Mouse (Mus musculus) megakaryocyte, embryonic 14.5 days (primary cell): ENCODE data around the gene Tex2. TPM values are rescaled to one million over a fixed set of nuclear protein-coding genes. Genes with fewer than 3 reads are reported as not detected.
"Not testable (repeated sequence)": the region's sequence is repeated elsewhere in the genome, so short reads cannot be mapped to it uniquely, and the experiment has no call there.

Experiments
- H3K27me3 ChIP-seq: replicated peaks from 2 replicates; pipeline ENCODE3; 2012; ENCODE audit warnings: inconsistent platforms
- H3K36me3 ChIP-seq: replicated peaks from 2 replicates; pipeline ENCODE3; 2012; ENCODE audit warnings: low read length, inconsistent platforms, mixed read lengths
- H3K4me1 ChIP-seq: 2 replicates; pipeline ENCODE4 v1.6.1; 2012; ENCODE audit warnings: inconsistent platforms
- H3K4me3 ChIP-seq: replicated peaks from 2 replicates; pipeline ENCODE3; 2012; ENCODE audit warnings: moderate library complexity, mild to moderate bottlenecking, inconsistent platforms
- H3K9me3 ChIP-seq: 2 replicates; pipeline ENCODE4 v1.6.1; 2012; ENCODE audit warnings: inconsistent platforms
- FLI1 ChIP-seq: IDR thresholded peaks from 2 replicates; pipeline ENCODE4 v1.6.1; 2012; ENCODE audit warnings: low read length, inconsistent platforms, mixed read lengths
- GATA1 ChIP-seq: IDR thresholded peaks from 3 replicates; pipeline ENCODE4 v1.6.1; 2012; ENCODE audit warnings: mixed read lengths, low read length, inconsistent platforms, borderline replicate concordance
- polyA plus RNA-seq: library from polyadenylated mRNA; stranded (reverse); fragments of >175 nt; gene quantifications from 2 replicates; pipeline ENCODE4 v1.2.3, GENCODE M21; 2012; ENCODE audit warnings: low replicate concordance; ENCODE audit not compliant: insufficient read depth

Gene Tex2
- 7.4 TPM in 1 of 2 replicates, not detected in the other for polyA plus RNA-seq

DNA sequence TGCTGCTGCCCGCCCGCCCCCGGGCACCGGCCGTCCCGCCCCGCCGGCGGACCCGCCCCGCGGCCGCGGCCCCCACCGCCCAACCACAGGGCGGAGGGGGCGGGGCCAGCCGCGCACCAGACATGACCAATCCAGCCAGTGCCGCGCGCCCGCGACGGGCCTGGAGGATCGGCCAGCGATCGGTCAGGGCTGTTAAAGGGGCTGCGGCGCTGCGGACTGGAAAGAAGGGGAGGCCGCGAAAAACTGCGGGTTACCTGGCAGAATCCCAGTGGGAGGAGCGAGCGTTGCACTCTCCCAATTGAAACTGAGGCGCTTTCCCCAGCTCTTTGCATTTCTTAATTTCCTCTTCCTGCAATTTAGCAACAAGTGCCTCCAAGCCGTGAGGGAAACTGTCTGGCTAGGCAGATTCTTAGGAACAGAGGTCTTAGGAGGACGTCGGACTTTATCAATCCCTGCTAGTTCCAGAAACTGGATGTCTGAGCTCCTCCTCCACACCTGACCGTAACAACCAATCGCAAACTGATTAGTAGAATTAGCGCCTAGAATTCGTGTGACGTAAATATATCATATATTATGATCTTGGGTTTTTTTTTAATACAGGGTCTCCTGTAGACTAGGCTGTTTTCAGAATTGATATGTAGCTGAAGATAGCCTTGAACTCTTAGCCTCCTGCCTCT is at the start of gene Tex2:
TSS of gene Tex2 (minus strand) at position 463 of the 677 bp plus-strand sequence.
- TF ChIP-seq FLI1 (no peak), GATA1 (no peak)
- H3K36me3 ChIP-seq = peaks cover 2% of the 10 kb centered on the region
- H3K4me3 ChIP-seq = peak within 1 kb of the TSS; percentile 93
- H3K27me3 ChIP-seq = no peaks in the 10 kb centered on the region
- no peaks in the 10 kb centered on the region for H3K9me3 ChIP-seq
- H3K4me1 ChIP-seq = peaks cover 61% of the 10 kb centered on the region

DNA sequence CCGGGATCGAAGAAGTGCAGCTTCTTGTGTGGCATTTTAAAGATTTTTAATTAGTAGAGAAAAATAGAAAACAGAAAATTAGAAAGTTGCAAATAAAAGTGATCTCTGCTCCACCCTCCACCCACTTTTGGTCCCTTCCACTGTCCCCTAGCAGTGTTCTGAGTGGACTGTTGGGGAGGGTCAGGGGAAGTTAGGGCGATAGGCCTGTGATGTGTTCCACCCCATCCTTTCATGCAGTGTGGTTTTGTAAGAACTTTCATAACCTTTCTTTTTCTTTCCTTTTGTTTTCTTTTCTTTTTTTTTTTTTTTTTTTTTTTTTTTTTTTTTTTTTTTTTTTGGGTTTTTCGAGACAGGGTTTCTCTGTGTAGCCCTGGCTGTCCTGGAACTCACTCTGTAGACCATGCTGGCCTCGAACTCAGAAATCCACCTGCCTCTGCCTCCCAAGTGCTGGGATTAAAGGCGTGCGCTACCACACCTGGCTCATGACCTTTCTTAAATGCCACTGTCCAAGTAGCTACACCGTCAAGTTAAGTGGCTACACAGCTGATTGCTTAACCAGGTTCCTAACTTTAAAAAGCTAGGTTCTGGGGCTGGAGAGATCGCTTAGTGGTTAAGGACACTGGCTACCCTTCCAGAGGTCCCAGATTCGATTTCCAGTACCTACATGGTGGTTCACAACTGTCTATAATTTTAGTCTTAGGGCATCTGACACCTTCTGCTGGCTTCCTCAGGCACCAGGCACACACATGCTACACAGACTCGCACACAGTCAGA is 49.6 kb upstream of the Tex2 start:
- Histone ChIP-seq H3K4me3 (no peak overlapping the region), H3K36me3 (peaks cover 92% of the 10 kb centered on the region), H3K27me3 (no peaks in the 10 kb centered on the region), H3K9me3 (no peaks in the 10 kb centered on the region), H3K4me1 (peaks cover 70% of the 10 kb centered on the region)
- TF ChIP-seq GATA1 (no peak), FLI1 (no peak)

DNA sequence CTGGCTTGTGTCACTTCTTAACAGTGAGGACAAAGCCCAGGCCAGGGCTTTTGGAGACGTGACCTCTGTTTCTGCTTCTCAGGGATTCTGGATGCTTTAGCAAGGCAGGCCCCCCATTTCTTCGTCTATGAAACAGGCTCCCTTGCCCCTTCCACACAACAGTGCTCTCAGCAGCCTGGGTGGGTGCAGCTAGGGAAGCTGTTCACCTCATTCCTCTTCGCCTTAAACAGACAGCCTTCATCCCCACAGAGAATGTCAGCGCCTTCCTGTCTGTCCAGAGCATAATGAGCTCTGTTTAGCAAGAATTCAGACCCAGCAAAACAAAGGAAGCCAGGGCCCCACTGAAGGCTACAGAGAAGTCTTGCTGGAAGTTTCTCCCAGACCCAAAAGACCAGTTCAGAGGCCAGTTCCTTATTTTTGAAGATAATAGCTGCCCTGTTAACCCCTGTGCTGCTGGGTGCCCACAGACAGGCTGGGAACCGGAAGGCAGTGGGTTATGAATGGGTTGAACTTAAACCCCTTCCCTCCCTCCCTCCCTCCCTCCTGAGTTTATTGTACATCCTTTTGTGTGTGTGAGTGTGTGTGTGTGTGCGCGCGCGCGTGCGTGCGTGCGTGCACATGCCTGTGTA is 47.3 kb upstream of the Tex2 start:
- Histone ChIP-seq H3K9me3 (no peaks in the 10 kb centered on the region), H3K36me3 (peaks cover 91% of the 10 kb centered on the region), H3K4me1 (peaks cover 68% of the 10 kb centered on the region), H3K4me3 (peak overlapping the region; percentile 73), H3K27me3 (no peaks in the 10 kb centered on the region)
- no peak for TF ChIP-seq FLI1
- no peak for TF ChIP-seq GATA1

DNA sequence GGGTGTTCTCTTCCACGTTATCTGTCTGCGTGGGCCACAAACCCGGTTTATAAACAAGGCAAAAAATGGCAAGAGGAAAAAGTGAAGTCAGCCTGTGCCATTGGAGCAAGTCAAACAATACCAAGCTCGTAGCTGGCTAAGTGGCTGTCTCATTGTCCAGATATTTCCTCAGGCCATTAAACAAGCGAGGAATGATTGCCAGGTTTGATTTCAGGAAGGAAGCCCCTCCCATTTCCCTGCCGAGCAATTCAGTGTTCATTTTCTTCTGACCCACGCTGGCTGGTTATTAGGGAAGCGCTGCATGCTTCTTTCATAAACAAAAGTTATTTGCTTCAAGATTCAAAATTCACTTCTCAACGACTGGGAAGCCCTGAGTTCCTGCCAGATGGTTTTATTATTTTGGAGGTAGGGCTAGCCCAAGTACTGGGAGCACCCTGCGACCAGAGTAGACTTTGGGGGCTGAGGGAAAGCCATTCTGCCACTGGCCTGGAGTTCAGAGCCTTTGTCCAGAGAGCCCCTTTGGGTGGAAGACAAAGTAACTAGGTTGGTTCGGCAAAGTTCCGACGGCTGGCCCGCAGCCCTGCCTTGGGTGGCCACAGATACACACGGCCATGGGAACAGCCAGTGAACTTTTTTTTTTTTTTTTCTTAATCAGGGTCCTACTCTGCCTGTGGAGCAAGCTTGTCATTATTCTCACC is 46.5 kb upstream of the Tex2 start:
- Histone ChIP-seq H3K9me3 (no peaks in the 10 kb centered on the region), H3K4me1 (peaks cover 68% of the 10 kb centered on the region), H3K4me3 (peak overlapping the region; percentile 33), H3K36me3 (peaks cover 95% of the 10 kb centered on the region), H3K27me3 (no peaks in the 10 kb centered on the region)
- TF ChIP-seq FLI1 (no peak), GATA1 (no peak)

DNA sequence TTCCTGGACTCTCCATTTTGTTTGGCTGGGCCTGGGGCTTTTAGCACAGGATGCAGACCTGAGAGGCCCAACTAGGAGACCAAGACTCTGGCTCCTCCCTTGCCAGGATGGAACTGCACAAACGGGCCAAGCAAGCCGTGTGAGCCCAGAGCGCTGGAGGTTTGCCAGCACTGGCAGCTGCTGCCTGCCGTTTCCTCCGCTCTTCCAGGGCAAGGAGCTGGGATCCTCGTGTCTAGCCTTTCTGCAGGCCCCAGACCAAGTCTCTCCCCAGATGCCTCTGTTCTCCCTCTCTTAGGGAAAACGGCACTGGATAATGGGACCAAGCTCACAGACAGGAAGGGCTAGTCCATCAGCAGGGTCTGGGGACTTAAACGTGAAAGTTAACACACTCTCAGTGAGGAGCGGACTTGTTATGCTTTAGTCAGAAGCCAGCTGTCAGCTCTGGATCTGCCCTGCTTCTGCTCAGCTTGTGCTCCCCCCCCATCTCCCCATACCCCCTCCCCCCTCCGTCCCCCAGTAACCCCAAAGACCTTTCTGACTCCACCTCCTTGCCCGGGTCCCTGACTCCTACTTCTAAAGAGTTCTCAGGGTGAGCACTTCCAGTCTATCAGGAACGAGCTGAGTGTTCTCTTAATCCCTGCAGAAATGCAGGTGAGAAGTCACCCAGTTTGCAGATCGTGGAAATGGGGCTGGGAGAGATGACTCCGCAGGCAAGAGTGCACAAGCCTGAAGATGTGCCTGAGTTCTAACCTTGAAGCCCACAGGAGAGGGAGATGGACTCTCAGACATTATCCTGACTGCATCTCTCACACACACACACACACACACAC is 45.0 kb upstream of the Tex2 start:
- H3K36me3 ChIP-seq = peaks cover 89% of the 10 kb centered on the region
- H3K9me3 ChIP-seq = no peaks in the 10 kb centered on the region
- TF ChIP-seq FLI1 = no peak
- TF ChIP-seq GATA1 = no peak
- H3K4me1 ChIP-seq = peaks cover 56% of the 10 kb centered on the region
- H3K4me3 ChIP-seq = no peak overlapping the region
- H3K27me3 ChIP-seq = no peaks in the 10 kb centered on the region

DNA sequence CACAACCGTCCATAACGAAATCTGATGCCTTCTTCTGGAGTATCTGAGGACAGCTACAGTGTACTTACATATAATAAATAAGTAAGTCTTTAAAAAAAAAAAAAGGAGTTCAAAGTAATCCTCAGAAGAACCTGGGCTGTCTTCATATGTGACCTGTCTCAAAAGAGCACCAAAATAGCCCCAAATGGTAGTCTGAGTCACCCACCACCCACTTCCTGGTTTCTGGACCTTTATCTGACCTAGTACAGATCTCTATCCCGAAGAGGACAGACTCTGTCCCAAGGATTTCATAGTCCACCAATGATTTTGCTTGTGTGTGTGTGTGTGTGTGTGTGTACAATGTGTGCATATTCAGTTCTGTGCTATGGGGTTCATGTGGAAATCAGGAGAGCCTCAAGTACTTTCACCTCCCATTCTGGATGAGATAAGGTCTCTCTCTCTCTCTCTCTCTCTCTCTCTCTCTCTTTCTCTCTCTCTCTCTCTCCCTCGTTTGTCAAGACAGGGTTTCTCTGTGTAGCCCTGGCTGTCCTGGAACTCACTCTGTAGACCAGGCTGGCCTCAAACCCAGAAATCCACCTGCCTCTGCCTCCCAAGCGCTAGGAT is 43.8 kb upstream of the Tex2 start:
- peaks cover 46% of the 10 kb centered on the region for H3K4me1 ChIP-seq
- H3K27me3 ChIP-seq = not testable (repeated sequence)

DNA sequence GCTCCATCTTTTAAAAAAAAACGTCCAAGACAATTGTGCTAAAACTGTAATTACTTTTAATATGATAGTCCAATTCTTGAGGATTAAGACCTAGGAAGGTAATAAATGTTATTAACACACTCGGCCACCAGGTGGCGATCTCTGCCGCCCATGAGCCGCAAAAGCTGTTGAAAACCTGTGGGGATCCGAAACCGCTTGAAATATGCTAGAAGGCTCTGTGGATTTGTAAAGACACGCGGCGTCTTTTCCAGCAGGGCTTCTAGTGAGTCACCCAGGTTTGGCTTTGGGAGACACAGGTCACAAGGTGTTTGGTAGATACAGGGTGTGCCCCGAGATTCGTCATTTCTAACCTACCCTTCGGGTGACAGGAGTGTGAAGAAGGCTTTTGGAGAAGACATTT is 35.1 kb upstream of the Tex2 start:
- no peak for TF ChIP-seq FLI1
- TF ChIP-seq GATA1 = no peak
- H3K4me1 ChIP-seq = peaks cover 14% of the 10 kb centered on the region
- peak overlapping the region; percentile 53 for H3K4me3 ChIP-seq
- H3K9me3 ChIP-seq = no peaks in the 10 kb centered on the region
- H3K36me3 ChIP-seq = peaks cover 13% of the 10 kb centered on the region
- no peaks in the 10 kb centered on the region for H3K27me3 ChIP-seq

More for the DNA sequence above, 43.8 kb upstream of the Tex2 start:
- peaks cover 87% of the 10 kb centered on the region for H3K36me3 ChIP-seq
- not testable (repeated sequence) for H3K9me3 ChIP-seq, H3K4me3 ChIP-seq

DNA sequence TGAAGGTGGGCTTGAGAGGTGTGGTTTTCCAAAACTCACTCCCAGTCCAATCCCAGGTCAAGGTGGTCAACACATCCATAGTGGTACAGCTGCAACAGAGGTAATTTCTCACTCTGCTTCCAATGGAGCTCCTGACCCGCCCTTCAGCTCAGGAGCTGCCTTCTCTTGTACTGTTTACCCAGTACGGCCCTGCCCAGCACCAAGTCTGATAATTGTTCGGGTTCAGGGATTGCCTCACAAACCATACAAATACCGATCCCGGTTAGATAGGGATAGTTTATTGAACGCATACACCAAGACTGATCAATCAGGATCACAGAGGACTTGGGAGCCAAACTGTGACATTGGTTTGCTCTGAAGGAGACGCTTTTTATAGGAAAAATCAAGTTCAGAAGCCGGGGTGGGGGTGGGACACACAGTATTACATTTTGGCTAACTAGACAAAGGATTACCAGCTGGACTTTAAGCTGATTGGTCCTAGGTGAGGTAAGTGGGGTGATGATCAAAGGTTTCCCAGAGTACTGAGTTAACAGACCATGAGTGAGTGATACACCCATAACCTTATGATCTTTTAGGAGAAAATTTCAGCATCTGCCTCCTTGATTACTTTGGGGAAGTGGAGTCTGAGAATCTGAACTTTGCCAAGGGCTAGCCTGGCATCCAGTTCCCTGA is 29.9 kb upstream of the Tex2 start:
- Histone ChIP-seq H3K4me1 (peaks cover 48% of the 10 kb centered on the region), H3K9me3 (no peaks in the 10 kb centered on the region), H3K4me3 (no peak overlapping the region), H3K27me3 (no peaks in the 10 kb centered on the region), H3K36me3 (no peaks in the 10 kb centered on the region)
- TF ChIP-seq GATA1 (no peak), FLI1 (no peak)
